Mouse (Mus musculus) 3T3-L1 (cell line): ENCODE measurements around the gene Apom.

Source experiments
- DNase-seq: peaks from one replicate; pipeline ENCODE4 v3.0.0-alpha.2; 2015; ENCODE audit warnings: low read depth, low spot score

Gene Apom

GRCm38 (mm10) chr17:35096597-35096996, 35.3 kb downstream of the Apom start:
- DNase-seq = no peak

- DNase-seq = no peak
Measured at GRCm38 (mm10) chr17:35094475-35095365, 37.1 kb downstream of the Apom start.

DNA sequence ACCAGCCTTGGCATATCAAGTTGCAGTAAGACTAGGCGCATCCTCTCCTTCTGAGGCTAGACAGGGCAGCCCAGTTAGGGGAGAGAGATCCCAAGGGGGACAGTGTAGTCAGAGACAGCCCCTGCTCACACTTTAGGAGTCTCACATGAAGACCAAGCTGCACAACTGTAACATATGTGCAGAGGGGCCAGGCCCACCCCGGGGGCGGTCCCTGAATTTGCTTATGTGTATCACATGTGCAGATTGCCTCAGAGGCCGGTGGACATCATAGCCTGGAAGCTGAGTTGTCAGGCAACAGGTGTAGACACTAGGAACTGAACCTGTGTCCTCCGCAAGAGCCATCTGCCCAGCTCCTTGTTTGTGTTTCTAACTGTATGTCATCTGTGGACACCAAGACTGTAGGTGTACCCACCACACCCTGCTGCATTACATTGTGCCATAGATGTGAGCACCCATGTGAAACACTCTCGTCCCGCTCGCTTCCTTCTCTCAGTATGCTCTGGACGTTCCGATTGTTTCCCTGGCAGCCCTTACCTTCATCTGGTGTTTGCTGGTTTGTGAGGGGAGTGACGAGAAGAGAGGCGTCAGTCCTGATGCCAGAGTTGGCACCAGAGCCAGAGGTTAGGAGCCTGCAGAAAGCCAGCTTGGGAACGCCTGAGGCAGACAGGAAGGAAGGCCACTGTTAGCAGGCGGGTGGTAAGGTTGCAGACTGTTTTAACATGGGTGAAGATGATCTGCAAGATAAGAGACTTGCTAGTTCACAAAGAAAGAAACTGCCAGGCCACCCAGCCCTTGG, 39.2 kb downstream of the Apom start:
- no peak for DNase-seq

DNA sequence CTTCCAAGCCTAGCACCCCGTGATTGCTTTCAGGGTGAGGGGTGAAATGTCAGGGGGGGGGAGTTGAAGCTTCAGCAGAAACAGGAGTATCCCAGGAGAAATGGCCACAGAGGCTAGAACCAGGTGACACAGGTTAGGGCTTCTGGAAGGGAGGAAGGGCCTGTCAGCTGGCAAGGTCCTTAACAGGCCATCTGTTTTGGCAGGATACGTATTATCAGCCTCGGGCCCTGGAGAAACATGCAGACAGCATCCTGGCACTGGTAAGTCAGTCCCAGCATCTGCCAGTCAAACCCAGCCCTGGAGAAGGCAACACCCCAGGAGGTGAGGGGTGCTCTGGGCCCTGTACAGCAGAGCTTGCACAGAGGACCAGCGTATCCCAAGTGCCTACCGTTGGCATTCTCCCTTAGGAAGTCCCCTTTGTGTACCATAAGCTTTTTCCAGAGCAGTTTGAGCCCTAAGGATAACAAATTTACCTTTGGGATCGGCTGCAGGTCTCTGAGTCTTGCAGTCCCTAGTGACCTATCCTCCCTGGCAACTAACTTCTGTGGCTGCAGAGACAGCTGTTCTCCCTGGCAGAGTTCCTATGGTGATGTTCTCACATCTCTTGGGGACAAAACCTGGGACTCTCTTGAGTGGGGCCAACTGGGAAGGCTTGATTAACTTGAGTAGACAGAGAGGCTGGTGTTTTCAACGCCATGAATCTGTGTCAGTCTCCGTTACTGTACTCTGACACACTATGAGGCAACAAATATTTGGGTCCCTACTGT, 41.5 kb downstream of the Apom start:
- peak; percentile 70 for DNase-seq

DNA sequence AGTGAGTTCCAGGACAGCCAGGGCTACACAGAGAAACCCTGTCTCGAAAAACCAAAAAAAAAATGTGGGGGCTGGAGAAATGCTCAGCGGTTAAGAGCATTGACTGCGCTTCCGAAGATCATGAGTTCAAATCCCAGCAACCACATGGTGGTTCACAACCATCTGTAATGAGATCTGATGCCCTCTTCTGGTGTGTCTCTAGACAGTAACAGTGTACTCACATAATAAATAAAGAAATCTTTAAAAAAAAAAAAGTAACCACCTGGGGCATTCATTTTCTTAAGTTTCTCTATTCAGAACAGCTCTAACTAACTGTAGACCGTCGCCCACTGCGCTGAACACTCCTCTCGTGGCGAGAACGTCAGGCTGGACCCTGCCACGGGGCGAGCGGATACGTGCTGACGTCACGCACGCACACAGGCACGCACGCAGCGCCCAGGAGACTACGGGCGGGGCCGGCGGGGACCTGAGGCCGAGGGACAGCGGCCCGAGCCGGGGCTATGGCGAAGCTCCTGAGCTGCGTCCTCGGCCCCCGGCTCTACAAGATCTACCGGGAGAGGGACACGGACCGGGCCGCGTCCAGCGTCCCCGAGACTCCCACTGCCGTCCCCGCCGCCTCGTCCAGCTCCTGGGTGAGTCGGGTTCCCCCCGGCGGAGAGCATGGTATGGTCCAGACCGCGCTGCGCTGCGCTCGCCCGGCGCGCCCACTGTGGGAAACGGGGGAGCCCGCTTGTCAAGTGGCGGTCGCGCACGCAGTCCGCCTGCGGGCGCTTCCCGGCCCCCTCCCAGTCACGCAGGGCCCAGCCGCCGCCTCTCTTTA, 42.8 kb downstream of the Apom start, which contains the start of gene Abhd16a:
Gene Abhd16a, plus strand, starts transcription at position 439 of the 820 bp plus-strand sequence.
- DNase-seq = peak; percentile 92

GRCm38 (mm10) chr17:35088151-35088550, 43.7 kb downstream of the Apom start:
- peak; percentile 65 for DNase-seq

- no peak for DNase-seq
Measured at GRCm38 (mm10) chr17:35085208-35085865, 46.5 kb downstream of the Apom start, which contains the start of gene Ly6g6f. TSS of gene Ly6g6f (minus strand) at chr17:35085610.

- DNase-seq = no peak
Measured at GRCm38 (mm10) chr17:35083929-35084497, 47.8 kb downstream of the Apom start.

- DNase-seq = no peak
Measured at GRCm38 (mm10) chr17:35082841-35083576, 48.8 kb downstream of the Apom start.

DNA sequence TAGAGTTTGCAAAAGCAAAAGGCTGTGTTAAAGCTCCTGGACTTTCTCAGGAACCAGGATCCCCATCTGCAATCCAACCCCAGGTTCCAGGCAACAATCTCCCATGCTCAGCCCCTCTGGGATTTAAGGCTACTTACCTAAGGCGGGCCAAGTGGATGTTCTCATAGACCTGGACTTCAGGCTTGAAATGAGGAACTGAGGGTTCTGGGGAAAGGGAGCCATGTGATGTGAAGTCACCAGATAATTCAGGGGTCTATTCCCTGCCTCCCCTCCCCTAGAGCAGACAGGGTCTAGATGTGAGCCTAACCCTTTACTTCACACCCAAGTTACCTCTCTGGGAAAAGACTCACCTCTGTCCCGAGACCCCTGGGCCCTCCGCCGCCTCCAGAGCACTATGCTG, 51.1 kb downstream of the Apom start:
- no peak for DNase-seq

DNA sequence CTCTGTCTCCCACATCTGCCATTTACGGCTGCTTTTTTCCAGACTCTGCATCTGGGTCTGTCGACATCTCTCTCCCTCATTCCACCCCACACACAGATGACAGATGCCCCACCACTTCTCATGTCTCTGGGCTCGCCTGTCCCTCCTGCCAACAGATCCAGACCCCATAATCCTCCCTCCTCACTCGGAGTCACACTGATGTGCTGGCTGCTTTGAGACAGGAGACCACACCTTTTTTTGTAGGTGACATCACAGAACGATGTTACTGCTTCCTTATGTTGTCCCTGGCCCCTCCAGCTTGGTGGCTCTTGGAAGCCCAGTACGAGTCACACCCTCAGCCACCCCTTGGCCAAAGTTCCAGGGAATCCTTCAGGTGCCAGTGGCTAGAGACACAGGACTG, 51.6 kb downstream of the Apom start:
- DNase-seq = no peak

- DNase-seq = no peak
Measured at GRCm38 (mm10) chr17:35079778-35080177, 52.1 kb downstream of the Apom start.
